Mouse (Mus musculus): ENCODE measurements around the gene Fiz1.
"Not testable (repeated sequence)": the region's sequence is repeated elsewhere in the genome, so short reads cannot be mapped to it uniquely, and the experiment has no call there.

Gene Fiz1

DNA sequence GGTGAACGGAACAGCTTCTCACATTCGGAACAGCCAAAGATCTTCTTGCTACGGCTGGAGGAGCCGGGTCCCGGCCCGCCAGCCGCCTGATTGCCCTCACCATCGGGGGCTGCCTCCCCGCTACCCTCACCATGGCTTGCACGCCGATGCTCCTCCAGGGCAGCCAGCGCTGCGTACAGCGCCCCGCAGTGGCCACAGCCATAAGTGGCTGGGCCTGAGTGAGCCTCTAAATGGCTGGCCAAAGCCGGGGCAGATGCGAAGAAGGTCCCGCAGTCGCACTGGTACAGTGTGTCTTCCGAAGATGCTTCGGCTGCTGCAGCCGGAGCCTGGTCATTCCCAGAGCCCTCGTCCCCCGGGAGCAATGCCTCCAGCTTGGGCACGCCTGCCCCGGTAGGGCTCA lies 6.3 kb downstream of the Fiz1 start:
- in situ Hi-C loops (cut with MboI, MseI): no loop called here

- in situ Hi-C loops (cut with MboI, MseI): not testable (repeated sequence)
Observed at GRCm38 (mm10) chr7:5002876-5003275, 11.6 kb downstream of the Fiz1 start.

DNA sequence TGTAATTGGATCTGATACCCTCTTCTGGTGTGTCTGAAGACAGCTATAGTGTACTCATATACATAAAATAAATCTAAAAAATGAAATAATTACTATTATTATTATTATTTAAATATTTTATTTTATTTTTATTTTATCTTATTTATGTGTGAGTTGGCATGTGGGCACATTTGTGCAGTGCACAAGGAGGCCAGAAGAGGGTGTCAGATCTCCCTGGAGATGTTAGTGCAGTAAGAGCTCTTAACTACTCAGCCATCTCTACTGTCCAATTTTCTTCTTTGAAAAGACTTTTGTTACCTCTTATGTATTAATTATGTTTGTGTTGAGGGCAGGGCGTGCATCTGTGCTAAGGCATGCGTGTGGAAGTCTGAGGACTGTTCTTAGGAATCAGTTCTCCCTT lies 14.6 kb downstream of the Fiz1 start:
- in situ Hi-C loops (cut with MboI, MseI): no loop called here

- in situ Hi-C loops (cut with MboI, MseI): no loop called here
Observed at GRCm38 (mm10) chr7:4996934-4997333, 17.6 kb downstream of the Fiz1 start.

DNA sequence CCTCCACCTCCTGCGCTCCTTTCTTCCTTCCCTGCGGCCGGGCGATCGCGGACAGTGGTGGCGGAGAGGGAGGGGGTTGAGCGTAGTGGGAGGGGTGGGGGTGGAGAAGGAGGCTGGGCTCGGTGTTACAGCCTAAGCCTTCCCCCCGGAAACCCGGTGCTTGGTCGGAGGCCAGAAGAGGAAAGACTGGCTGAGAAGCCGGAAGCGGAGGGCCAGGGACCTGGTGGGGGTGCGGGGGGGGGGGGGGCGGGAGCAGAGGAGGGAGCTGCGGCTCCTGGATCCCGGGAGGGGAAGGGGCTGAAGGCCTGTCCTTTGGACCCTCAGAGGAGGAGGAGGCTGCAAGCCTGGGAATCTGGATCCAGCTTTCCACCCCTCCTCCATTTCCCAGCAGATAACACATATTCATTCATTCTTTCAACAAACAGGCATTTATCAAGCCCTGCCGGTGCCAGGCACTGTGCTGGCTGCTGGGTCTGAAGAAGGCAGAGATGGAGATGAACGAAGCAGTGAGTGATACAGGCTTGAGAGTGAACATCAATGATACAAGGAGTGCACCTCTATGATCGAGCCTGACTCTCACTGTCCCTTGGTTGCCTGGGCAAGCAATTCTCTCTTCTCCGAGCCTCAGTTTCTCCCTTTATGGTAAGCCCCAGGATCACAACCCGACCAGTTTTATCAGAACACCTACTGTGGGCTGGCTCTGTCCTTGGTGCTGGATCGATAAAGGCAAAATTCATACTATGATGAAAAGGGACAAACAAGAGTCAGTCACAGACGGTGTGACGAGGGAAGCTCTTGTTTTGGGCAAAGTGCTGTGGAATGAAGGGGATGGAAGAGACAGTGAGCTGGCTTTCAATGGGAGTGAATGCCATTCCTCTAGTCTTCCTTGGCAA lies 18.2 kb downstream of the Fiz1 start, which contains the start of gene Zfp579:
TSS of gene Zfp579 (minus strand) at position 156 of the 893 bp plus-strand sequence.
- in situ Hi-C loops (cut with MboI, MseI): no loop called here

- in situ Hi-C loops (cut with MboI, MseI): no loop called here
Observed at GRCm38 (mm10) chr7:4995268-4996002, 19.1 kb downstream of the Fiz1 start.

DNA sequence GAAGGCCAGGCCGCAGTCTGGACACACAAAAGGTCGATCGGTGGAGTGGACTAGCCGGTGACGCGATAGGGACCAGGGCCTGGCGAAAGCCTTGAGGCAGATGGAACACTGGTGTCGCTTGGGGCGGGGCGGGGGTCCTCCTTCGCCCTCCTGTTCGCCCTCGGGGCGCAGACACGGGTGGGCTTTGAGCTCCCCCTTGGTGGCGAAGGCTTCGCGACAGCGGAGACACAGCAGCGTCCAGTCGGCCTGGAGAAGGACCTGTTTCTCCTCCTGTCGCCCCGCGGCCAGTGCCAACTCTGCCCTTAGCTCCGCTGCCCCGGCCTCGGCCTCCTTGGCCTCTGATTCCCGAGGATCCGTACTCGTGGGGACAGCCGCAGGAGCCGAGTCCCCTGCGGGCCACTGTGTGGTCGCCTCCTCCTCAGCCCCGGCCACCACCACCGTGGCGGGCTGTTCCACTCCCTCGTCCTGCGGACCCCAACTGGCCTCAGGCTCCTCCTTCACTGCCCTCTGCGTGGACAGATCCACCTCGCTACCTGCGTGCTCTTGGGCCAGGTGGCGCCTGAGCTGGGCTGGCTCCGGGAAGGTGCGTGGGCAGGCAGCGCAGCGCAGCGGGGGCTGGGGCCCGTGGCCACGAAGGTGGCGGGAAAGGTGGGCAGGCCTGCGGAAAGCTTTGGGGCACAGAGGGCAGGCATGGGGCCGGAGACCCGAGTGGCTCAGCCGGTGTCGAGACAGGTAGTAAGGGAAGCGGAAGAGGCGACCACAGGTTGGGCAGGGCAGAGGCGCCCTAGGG lies 20.3 kb downstream of the Fiz1 start:
- in situ Hi-C loops (cut with MboI, MseI): no loop called here

DNA sequence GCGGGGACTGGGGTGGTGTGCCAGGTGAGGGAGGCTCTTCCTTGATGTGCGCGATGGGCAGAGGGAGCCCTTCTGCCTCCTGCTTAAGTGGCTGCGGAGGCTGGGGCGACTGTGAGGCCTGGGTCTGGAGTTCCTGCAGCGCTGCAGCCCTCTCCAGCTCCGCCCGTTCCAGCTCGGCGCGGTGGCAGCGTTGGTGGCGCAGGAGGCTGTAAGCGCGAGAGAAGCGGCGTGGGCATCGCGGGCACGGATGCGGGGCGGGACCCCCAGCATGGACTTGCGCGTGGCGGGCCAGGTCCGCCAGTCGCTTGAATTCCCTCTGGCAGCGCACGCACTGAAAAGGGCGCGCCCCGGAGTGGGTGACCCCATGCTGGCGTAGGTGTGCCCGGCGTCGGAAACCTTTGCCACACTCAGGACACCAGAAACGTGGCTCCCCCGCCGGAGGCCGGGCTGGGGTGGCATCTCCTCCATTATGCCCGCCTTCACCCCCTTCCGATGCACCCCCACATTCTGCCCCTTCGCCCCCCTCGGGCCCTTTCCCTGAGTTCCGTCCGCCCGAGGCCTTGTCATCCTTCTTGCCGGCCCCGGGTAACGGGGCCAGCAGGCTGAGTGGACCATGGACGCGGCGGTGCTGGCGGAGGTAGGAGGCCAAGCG lies 21.0 kb downstream of the Fiz1 start:
- in situ Hi-C loops (cut with MboI, MseI): no loop called here

DNA sequence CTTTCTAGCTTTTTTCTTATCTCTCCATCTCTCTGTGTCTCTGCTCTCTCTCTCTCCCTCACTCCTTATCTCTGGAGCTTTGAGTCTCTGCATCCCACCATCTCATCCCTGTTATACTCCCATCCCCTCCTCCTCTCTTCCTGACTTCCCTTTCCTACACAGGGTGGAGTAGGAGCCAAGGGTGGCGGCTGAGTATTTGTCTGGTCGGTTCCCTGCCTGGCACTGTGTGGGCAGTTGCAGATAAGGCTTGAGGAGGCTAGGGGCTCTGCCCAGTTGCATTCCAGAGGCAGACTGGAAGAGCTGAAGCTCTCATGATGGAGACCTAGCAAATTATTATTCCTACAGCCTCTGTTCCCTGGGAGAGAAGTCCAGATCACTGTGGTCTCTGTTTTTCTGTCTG lies 26.2 kb downstream of the Fiz1 start:
- in situ Hi-C loops (cut with MboI, MseI): no loop called here

DNA sequence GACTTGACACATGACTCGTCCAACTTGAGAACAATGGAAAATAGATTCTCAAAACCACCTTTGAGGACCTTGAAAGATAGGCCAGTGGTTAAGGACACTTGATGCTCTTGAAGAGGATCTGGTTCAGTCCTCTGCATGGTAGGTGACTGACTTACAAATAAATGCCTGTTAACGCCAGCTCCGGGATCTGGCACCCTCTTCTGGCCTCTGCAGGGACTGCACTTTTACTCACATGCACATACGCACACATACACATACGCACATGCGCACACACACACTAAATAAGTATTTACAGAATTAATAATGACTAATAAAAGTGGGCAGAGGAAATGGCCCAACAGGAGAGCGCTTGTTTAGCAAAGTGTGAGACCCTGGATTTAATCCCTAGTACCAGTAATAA lies 37.7 kb downstream of the Fiz1 start:
- in situ Hi-C loops (cut with MboI, MseI): loop anchor here (10.0 kb wide), 1 partner anchor 922 kb away; no protein-coding TSS in a partner anchor

- in situ Hi-C loops (cut with MboI, MseI): loop anchor here (10.0 kb wide), 1 partner anchor 921 kb away; no protein-coding TSS in a partner anchor
Observed at GRCm38 (mm10) chr7:4975455-4975854, 39.0 kb downstream of the Fiz1 start.

DNA sequence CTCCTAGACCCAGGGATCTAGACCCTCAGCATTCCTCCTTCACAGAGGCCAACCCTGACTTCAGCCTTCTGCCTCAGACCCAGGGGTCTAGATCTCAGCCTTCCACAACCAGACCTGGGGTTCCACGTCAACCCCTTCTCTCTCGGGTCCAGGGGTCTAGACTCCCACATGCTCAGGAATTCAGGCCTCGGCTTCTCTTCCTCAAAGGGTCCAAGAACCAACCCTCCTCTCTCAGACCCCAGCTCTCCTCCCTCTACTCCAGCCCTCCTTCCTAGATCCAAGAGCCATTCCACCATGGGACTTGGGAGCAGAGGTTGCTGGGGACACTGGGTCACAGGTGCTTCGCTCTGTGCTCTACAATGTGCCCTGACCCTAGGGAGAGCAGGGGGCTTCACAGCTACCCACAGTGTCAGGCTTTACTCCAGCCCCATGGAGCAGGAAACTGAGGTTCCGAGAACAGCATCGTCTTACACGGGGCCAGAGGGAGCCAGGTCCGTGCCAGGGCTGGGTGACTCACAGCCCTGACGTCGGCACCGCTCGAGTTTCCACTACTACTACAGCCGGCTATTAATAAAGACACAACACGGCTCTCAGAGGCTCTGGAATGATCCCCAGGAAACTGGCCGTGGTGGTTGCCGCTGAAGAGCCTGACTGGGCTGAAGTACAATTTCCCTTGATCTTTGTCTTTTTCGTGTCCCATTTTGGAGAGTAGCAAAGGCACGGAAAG lies 42.0 kb downstream of the Fiz1 start:
- in situ Hi-C loops (cut with MboI, MseI): loop anchor here (10.0 kb wide), 1 partner anchor 918 kb away; no protein-coding TSS in a partner anchor

GRCm38 (mm10) chr7:4971710-4972109 lies 42.8 kb downstream of the Fiz1 start:
- in situ Hi-C loops (cut with MboI, MseI): loop anchor here (10.0 kb wide), 1 partner anchor 917 kb away; no protein-coding TSS in a partner anchor

- in situ Hi-C loops (cut with MboI, MseI): loop anchor here (10.0 kb wide), 1 partner anchor 916 kb away; no protein-coding TSS in a partner anchor
Observed at GRCm38 (mm10) chr7:4971068-4971467, 43.4 kb downstream of the Fiz1 start, which contains the start of gene Sbk3. TSS of gene Sbk3 (minus strand) at chr7:4971168.

GRCm38 (mm10) chr7:4964988-4965387 lies 49.5 kb downstream of the Fiz1 start:
- in situ Hi-C loops (cut with MboI, MseI): no loop called here

GRCm38 (mm10) chr7:4964272-4964671 lies 50.2 kb downstream of the Fiz1 start, which contains the start of gene Sbk2:
TSS of gene Sbk2 (minus strand) at chr7:4964406.
- in situ Hi-C loops (cut with MboI, MseI): no loop called here

- in situ Hi-C loops (cut with MboI, MseI): no loop called here
Observed at GRCm38 (mm10) chr7:4963527-4963926, 51.0 kb downstream of the Fiz1 start.

GRCm38 (mm10) chr7:4957361-4957760 lies 57.1 kb downstream of the Fiz1 start:
- in situ Hi-C loops (cut with MboI, MseI): no loop called here

Data from T-helper 1 cell (primary cell).